Mouse (Mus musculus): ENCODE measurements around the gene Sycn. TPM values are rescaled to one million over a fixed set of nuclear protein-coding genes. Genes with fewer than 3 reads are reported as not detected.

Sycn gene
- polyA plus RNA-seq, 2 experiments from 2014 or later: not detected

- ATAC-seq: no peak
Measured at GRCm38 (mm10) chr7:28586663-28587411, 46.2 kb downstream of the Sycn start.

- no peak for ATAC-seq
Measured at GRCm38 (mm10) chr7:28587644-28588043, 47.0 kb downstream of the Sycn start.

Other genes with a start within 250 kb of the Sycn start
- gene Selenov, start 249.7 kb upstream of the Sycn start, polyA plus RNA-seq (2017; shearing (Covaris generic)): not detected
- gene Dll3, start 238.6 kb upstream of the Sycn start, polyA plus RNA-seq (2017; shearing (Covaris generic)): under 1 TPM in 1 of 2 experiments, not detected in 1; 0.17 TPM
- gene Timm50, start 228.8 kb upstream of the Sycn start, polyA plus RNA-seq (2017; shearing (Covaris generic)): 10 to 100 TPM; 31.2 to 41.1 TPM
- gene Supt5, start 202.1 kb upstream of the Sycn start, polyA plus RNA-seq (2017; shearing (Covaris generic)): 100 to 1,000 TPM in 1 of 2 experiments, 10 to 100 TPM in 1; 68.7 to 110 TPM
- gene Rps16, start 190.2 kb upstream of the Sycn start, polyA plus RNA-seq (2017; shearing (Covaris generic)): 1,000 to 10,000 TPM; 1,380 to 1,513 TPM
- gene Plekhg2, start 168.3 kb upstream of the Sycn start, polyA plus RNA-seq (2017; shearing (Covaris generic)): 10 to 100 TPM; 61.5 to 70.3 TPM
- gene Zfp36, start 160.6 kb upstream of the Sycn start, polyA plus RNA-seq (2017; shearing (Covaris generic)): 100 to 1,000 TPM; 107 to 125 TPM
- 10 to 100 TPM; 29.7 to 30.6 TPM for gene Med29, start 148.2 kb upstream of the Sycn start, polyA plus RNA-seq (2017; shearing (Covaris generic))
- gene Paf1, start 147.9 kb upstream of the Sycn start, polyA plus RNA-seq (2017; shearing (Covaris generic)): 10 to 100 TPM; 49.2 to 65.4 TPM
- 100 to 1,000 TPM; 694 to 773 TPM for gene Gmfg, start 103.4 kb upstream of the Sycn start, polyA plus RNA-seq (2017; shearing (Covaris generic))
- gene Lrfn1, start 88.9 kb upstream of the Sycn start, polyA plus RNA-seq (2017; shearing (Covaris generic)): not detected
- not detected for gene Ifnl2, start 30.4 kb upstream of the Sycn start, polyA plus RNA-seq (2017; shearing (Covaris generic))
- not detected for gene Ifnl3, start 18.0 kb upstream of the Sycn start, polyA plus RNA-seq (2017; shearing (Covaris generic))
- gene Nccrp1, start 6.4 kb downstream of the Sycn start, polyA plus RNA-seq (2017; shearing (Covaris generic)): not detected
- gene Samd4b, start 57.3 kb downstream of the Sycn start, polyA plus RNA-seq (2017; shearing (Covaris generic)): 1 to 10 TPM; 6.2 to 7.4 TPM
- gene Pak4, start 57.3 kb downstream of the Sycn start, polyA plus RNA-seq (2017; shearing (Covaris generic)): 1 to 10 TPM; 2.3 to 2.8 TPM
- not detected for gene Acp7, start 90.4 kb downstream of the Sycn start, polyA plus RNA-seq (2017; shearing (Covaris generic))
- gene Fbxo27, start 152.0 kb downstream of the Sycn start, polyA plus RNA-seq (2017; shearing (Covaris generic)): 1 to 10 TPM; 1.1 to 2.9 TPM
- gene Fbxo17, start 175.9 kb downstream of the Sycn start, polyA plus RNA-seq (2017; shearing (Covaris generic)): 10 to 100 TPM in 1 of 2 experiments, 1 to 10 TPM in 1; 8.3 to 10.9 TPM
- gene Mrps12, start 200.9 kb downstream of the Sycn start, polyA plus RNA-seq (2017; shearing (Covaris generic)): 10 to 100 TPM; 71.9 to 75.7 TPM
- 10 to 100 TPM in 1 of 2 experiments, 1 to 10 TPM in 1; 8.9 to 13.0 TPM for gene Sars2, start 201.1 kb downstream of the Sycn start, polyA plus RNA-seq (2017; shearing (Covaris generic))
- not detected for gene Ccer2, start 215.3 kb downstream of the Sycn start, polyA plus RNA-seq (2017; shearing (Covaris generic))
- gene Sirt2, start 225.8 kb downstream of the Sycn start, polyA plus RNA-seq (2017; shearing (Covaris generic)): 100 to 1,000 TPM in 1 of 2 experiments, 10 to 100 TPM in 1; 82.3 to 103 TPM
- 10 to 100 TPM; 56.4 to 78.9 TPM for gene Nfkbib, start 226.6 kb downstream of the Sycn start, polyA plus RNA-seq (2017; shearing (Covaris generic))
- 100 to 1,000 TPM; 199 to 272 TPM for gene Rinl, start 248.1 kb downstream of the Sycn start, polyA plus RNA-seq (2017; shearing (Covaris generic))